Mouse (Mus musculus): ENCODE measurements at regions not wholly inside any gene's neighbourhood (a gene's known extent, or its start where the extent isn't known, plus 50 kb on each side); places are given as distances from the start of the nearest gene placed in this dataset.

DNA sequence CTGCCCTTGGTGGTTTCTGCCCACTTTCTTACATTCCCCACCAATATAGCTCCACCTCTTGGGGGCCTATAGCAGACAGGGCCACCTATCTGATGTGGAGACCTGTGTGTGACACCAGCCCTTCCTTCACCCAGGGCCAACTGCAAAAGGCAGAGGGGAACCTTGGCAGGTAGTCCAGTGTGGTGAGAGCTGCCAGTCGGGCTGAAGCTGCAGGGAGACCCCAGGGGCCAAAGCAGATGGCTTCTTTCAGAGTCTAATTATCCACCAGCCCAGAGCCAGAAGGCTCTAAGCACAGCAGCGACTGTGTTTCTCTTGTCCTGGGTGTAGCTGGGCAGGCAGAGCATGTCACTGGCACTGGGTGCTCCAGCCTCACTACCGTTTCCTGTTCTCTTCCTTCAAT, 104.5 kb downstream of the Chst1 start:
- no peak for DNase-seq (ENCODE audit: low read depth, low spot score)

DNA sequence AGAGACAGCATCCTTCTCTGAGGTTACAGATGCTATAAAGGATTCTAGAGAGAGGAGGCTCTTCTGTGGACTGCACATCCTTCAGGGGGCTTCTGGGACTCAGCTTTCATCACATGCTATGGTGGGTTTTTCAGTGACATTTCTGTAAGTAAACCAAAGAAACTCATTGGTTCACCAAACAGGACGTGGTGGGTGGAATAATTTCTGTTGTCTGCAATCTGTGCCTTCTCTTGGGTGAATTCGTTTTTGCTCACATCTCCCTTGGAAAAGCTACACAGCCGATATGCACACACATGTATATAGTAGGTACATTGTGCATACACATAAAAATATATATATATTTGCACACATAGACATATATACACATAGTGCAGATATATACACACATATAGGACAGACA, 110.2 kb downstream of the Chst1 start:
- no peak for DNase-seq (ENCODE audit: low read depth, low spot score)

DNA sequence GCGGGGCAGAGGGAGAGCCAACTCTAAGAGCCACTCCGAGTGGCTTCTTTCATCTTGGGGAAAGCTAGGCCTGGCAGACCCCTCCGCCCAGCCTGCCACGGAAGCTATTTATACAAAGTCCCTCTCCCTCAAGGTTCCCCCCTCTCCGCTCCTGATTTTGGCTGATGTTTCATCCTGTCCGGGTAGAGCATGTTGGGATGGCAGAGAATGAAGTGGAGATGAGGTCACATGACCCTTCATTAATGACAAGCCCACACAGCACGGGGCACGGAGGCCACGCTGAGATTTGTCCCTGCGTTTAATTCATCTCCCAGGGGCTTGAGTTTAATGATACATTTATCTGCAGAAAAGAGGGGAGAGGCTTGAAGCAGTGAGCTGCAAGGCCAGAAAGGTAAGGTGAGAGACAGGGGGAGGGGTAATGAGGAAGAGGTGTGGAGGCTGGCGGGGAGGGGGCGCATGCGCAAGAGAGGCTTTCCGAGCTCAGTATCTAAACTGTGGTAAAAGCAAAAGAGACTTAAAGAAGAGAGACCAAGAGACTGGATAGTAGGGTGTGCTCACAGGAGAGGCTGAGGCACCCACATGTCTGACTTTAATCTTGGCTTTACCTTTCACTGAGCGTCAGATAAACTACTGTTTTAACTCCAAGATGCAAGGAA, 111.7 kb downstream of the Chst1 start:
- DNase-seq (ENCODE audit: low read depth, low spot score) = no peak

DNA sequence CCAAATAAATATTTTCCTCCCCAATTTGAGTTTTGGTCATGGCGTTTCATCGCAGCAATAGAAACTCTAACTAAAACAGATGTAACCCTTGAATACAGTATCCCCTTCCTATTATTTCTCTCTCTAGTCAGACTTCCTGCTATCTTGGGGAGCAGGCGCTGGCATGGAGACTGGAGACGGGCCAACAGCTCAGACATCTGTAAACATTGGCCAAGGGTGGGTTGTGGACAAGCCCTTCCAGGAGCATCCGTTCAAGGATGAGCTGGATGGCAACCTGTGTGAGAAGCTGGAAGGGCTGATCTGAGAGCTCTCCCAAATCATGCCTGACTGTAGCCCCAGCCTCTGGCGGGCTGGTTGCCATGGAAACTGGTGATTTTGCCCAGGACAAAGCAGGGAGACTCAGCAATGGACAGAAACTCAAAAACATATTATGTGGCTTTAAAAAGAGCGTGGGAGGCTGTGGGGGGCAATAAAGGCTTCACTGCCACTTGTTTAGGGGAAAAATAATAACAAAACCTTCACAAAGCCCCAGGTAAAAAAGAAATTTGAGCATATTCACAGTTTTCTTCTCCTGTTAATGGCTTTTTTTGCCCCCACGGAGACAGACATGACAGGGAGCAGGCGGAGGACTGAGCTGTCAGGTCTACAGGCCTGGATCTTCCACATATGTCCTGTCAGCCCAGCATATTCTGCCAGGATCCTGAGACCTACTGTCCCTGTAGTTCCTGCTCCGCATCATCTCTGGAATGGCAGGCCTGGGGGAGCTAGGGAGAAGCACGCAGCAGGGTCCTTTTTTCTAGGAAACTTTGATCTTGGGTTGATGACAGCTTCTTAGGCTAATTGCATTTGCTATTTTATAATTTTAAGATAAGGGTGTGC, 113.0 kb downstream of the Chst1 start:
- DNase-seq (ENCODE audit: low read depth, low spot score) = no peak

DNA sequence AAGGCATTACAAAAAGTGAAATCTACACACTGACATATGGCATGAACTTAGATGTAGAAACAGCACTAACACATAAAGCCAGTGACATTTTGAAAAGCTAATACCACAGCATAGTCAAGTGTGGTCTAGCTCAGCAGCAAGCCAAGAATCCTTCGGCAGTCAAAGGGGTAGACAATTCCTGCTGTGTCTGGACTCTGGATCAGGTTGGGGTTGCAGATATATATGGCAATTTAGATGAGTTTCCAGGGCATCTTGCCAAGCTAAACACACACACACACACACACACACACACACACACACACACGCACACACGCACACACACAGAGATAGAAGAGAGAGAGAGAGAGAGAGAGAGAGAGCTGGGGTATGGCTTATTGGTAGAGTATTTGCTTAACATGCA, 118.2 kb downstream of the Chst1 start:
- no peak for DNase-seq (ENCODE audit: low read depth, low spot score)

DNA sequence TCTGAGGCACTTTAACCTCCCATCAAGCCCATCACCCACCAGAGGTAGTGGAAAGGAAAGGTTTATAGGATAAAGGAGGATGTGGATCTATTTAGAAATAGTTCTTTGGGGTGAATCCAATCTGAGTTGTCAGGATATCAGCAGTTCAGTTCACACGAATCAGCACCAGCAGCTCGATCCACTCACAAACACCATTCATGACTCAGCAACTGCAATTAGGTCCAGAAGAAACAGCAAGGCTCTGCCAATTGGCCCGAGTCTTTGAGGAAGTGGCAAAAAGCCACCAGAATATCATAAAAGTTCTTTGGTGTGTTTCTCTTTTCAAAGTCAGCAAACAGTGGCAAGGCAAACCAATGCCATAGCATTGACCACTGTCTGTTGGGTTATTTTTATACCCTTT, 122.4 kb downstream of the Chst1 start:
- no peak for DNase-seq (ENCODE audit: low read depth, low spot score)

DNA sequence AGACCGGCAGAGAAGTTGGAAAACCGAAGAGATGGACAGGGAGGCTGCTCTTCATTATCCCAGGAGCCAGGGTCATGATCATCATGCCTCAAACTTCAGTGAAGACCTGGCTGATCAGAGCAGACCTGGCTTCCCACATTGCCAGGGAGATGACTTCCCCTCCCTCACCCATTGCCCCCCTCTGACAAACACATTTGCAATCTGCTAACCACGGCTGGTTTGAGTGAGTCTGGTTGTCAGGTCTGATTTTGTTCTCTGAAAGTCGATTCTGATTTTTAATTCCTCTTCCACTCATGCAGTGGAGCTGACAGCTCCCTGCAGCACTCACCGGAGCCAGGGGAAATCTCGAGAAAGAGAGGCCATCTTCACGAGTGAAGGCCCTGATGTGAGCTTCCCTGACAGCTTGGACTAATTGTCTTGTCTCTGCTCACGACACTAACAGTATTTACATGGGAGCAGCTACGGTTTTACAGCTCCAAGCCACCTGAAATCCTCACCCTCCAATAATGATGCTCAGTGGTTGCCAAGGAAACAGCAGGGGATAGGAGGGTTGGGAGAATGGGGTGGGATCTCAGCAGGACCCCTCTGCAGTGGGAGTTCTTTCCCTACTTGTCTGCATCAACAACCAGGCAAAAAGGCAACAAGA, 124.2 kb downstream of the Chst1 start:
- no peak for DNase-seq (ENCODE audit: low read depth, low spot score)

DNA sequence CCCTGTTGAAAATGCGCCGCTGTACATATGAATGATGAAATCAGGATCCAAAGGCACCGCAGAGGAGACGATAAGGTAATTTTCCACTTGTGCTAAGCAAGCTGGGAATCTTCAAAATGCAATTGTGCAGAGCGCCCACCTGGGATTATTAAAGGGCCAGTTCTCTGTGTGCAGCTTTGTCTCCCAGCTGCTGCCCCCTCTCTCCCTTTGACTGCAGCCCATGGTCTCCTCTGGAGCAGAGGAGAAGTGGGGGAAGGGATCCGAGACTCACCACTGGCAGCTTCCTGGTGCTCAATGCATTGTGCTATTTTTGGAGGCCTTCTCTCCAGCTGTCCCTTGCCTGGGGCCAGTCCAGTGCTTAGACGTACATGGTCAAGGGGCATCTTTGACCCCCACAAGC, 127.1 kb downstream of the Chst1 start:
- no peak for DNase-seq (ENCODE audit: low read depth, low spot score)

DNA sequence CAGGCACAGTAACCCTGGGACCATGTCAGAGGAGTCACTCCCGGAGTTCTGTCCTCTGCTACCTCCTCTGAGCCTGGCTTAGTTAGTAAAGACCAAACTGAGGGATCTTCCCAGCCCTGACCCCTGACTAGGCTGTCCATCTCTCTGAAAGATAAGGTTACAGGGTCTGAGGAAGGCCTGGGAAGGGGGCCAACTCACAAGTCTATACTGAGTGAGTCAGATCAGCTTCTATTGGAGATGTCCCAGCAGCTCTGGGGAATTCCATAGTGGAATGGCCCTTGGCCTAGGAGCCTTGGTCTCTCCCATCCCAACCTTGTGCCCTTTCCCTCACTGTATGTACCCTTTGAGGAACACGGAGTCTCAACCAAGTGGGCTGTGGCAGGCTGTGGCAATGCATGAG, 127.7 kb downstream of the Chst1 start:
- no peak for DNase-seq (ENCODE audit: low read depth, low spot score)

DNA sequence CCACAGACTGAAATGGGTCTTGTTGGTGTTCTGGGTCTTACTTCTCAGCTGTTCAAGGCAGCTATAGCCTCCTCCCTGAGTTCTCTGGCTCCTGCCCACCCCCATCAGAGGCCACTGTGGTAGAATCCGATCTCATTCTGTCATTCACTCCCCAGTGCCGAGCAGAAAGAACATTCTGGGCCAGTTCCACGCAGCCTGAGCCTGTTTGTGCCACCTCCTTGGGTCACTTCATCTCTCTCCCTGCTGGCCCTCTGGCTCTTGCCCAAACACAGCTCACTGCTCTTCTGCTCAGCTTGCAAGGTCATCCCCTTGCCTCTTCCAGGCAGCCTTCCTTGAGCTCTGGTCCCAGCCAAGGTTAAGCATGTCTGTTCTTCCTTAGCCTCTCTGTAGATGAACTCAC, 128.9 kb downstream of the Chst1 start:
- DNase-seq (ENCODE audit: low read depth, low spot score) = no peak

DNA sequence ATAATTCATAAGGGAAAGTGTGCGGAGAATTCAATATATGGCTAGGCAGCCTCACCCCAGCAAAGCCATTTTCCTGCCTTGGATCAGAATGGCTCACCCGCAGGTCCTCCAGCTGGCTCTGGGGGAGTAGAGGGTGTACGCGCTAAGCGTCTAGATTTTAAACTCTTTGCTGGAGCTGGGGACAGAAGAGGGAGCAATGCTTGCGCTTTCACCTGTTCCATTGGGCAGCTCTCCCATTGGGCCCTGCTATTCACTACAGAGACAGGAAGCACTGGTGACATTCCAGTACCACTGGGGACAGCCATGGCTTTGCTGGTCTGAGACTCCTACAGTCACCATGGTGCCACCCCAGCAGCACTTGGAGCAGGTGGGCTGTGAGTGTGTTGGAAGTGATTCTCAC, 130.9 kb downstream of the Chst1 start:
- no peak for DNase-seq (ENCODE audit: low read depth, low spot score)

DNA sequence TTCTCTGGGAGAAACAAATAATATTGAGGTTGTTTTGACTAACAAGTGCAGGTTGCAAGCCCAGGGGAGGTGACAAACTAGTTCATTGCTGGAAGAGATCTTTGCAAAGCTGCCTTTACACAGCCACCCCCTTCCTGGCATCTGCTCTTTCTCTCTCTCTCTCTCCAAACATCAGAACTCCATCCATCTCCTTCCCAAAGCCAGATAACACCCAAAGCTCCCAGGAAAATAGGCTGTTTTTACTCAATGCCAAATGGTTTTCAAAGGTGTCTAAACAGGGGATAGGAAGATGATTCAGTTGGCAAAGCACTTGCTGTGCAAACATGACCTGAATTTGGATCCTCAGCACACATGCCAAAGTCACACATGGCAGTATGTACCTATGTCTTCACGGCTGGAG, 133.9 kb downstream of the Chst1 start:
- peak; percentile 78 for DNase-seq (ENCODE audit: low read depth, low spot score)

DNA sequence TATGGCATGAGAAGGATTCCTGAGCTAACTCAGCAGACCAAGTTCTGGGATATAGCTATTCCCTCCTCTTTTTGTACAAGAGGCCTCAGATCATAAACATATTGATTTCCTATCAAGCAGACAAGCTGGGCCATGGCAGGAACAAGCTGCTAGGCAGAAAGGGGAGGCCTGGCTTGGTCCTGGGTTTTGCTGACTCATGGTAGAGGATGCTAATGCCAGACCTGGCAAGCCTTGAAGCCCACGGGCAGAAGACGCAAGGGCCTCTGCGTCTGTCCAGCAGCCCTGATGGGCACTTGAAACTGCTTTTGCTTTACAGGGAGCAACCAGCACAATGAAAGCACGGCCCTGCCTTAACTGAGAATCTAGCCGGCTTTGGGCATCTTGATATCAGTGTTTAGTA, 136.3 kb downstream of the Chst1 start:
- no peak for DNase-seq (ENCODE audit: low read depth, low spot score)

DNA sequence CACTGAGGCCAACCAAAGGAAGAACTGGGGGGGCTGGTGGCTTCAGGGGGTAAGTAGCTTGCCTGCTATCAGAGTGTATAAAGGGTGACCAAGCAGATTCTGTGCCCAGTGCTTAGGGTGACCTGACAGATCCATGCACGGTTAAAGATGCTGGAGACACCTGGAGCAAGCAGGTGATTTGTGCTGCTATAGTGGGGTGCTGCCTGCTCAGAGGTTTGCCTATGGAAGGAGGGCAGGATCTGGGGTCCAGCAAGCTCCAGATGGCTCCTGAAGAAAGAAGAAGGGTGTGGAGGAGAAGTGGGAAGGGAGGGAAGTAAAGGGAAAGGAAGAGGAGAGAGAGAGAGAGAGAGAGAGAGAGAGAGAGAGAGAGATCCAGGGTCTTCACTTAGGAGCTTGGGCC, 137.8 kb downstream of the Chst1 start:
- DNase-seq (ENCODE audit: low read depth, low spot score) = no peak

DNA sequence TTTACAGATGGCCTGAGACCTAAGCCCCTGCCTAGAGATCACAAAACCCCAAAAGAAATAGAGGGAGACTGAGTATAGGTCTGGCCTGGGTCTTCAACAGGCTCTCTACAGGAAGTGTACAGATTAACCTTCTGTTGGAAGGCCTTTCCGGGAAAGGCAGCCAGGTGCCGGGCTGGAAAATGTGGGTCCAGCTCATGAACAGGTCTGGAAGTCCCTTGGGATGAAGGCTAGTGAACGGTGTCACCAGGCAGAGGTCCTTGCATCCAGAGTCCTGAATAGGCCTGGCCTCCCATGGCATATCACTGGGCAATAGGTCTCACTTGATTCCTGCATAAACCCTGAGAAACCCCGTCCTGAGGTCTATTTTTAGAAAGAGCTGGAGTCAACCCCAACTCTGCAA, 140.1 kb downstream of the Chst1 start:
- no peak for DNase-seq (ENCODE audit: low read depth, low spot score)

DNA sequence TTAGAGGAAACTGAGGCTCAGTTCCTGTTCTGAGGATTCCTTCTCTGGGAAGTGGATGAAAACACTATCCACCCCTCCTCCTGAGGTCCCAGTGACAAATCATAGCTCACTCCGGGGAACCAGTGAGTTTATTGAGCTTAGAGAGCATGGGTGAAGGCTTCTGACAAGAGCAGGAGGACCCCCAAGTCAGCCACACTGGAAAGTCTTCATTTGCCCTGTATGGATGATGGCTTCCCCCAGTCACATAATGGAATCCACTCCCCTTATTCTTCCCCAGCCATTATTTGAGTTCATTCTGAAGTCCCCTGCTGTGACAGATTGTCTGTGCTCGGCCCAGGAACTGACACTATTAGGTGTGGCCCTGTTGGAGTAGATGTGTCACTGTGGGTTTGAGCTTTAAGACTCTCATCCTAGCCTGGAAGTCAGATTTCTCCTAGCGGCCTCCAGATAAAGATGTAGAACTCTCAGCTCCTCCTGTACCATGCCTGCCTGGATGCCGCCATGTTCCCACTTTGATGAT, 141.3 kb downstream of the Chst1 start:
- no peak for DNase-seq (ENCODE audit: low read depth, low spot score)

DNA sequence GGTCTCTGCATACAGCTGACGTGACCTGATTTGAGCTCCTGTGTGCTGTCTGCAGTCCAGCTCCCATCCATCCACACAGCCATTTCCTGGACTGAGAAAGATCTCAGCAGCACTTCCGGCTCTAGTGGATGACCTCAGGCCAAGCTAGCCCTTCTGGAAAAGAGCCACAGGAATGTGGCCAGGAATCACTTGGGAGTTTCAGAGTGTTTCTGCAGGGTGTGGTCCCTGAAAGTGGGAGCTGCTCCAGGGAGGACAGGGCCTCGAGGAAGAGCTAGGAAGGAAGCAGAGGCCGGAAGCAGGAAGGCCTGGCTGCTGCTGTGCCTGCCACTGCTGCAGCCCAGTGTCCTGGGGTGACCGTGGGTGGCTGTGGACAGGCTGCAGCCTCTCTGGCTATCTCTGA, 142.5 kb downstream of the Chst1 start:
- no peak for DNase-seq (ENCODE audit: low read depth, low spot score)

DNA sequence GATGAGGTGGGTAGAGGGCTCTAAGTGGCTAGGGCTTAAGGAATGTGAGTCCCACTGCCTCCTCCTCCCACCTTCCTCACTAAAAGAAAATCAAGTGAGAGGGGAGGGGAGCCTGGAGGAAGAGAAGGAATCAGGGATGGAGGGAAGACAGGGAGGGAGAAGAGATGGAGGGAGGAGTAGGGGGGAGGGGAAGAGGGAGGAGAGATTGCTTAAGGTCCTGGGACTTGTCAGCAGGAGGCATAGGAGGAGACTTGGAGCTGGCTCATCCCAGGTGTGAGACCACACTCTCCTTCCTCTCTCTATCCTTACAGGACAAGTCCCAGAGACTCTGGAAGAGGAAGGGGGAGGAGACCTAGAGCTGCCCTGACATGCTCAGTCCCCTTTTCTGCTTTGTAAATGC, 143.2 kb downstream of the Chst1 start:
- no peak for DNase-seq (ENCODE audit: low read depth, low spot score)

DNA sequence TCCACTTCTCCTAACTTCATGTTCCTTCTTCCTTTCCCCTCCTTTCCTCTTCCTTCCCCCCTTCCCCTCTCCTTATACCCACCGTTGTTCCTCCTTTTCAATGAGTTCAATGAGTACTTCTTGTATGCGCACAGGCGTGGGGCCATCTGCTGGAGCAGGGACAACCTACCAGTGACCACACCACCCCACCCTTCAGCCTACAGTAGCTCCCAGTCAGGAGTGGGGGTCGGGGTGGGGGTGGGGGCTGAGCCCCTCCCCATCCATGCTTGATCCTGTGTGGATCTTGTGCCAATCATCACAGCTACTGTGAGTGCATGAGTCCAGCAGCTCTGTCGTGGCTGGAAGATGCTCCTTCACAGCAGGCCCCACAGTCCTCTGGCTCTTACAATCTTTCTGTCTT, 143.6 kb downstream of the Chst1 start:
- no peak for DNase-seq (ENCODE audit: low read depth, low spot score)

DNA sequence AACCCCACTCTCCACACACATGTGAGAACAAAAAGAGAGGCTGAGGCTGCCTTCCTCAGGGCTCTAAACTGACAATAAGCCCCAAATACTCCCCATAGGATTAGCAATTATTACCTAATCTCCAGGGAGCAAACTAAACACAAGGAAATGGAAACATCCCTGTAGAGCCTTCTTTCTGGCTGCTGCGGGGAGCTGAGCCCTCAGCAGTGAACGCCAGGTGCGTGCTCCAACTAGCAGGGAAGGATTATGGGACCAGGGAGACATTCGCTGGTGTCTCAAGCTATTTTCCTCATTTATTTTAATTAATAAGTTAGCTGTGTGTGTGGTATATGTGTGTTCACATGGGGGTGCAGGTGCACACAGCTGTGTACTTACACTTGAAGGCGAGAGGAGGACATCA, 144.4 kb downstream of the Chst1 start:
- no peak for DNase-seq (ENCODE audit: low read depth, low spot score)

DNA sequence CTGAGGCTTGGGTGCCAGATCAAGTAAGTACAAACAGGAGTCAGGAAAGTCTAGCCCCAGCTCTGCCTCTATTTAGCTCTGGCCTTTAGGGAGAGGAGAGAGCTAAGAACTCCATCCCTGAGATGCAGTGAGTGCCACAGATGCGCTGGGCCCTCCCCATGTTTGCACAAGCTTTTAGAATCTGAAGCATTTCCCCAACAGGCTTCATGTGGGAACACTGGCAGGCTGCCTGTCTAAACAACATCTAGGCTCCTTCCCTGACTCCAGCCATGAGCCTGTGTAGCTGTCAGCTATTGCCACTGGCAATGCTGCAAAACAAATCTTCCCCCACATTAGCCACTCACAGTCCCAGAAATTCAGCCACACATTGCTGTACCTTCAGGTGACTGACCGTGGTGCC, 147.9 kb downstream of the Chst1 start:
- no peak for DNase-seq (ENCODE audit: low read depth, low spot score)

DNA sequence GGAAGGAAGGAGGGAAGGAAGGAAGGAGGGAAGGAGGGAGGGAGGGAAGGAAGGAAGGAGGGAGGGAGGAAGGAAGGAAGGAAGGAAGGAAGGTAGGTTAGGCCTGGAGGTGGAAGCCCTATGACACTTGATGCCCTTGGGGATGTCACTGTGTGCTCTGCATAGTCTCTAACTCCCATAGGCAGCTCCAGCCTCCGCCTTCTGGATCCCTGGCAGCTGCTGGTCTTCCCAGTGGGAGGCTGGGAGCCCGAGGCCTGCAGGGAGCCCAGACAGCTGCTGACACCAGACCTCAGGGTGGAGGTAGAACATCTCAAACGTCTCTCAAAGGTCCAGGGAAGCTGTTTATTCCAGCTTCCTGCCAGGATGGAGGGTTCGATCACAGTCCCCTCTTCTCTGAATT, 150.6 kb downstream of the Chst1 start:
- DNase-seq (ENCODE audit: low read depth, low spot score) = no peak

DNA sequence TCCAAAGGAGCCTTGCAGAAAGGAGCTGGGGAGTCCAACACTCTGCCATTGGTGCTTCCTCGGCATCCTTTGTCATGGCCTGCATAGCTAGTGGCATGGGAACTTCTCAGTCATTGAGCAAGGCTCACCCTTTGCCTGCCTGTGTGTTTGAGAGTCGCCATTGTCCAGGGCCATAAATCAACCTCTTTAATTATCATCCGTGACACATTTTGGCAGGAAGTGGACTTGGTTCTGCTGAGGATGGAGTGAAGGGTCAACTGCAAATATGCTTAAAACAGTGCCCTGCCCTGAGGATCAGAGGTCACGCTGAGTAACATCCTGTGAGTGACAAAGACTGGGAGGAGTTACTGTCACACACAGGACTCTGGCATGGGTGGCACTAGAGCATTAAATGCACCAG, 151.2 kb downstream of the Chst1 start:
- DNase-seq (ENCODE audit: low read depth, low spot score) = no peak
